Mouse (Mus musculus): ENCODE data around the gene Zfp385b. TPM values are rescaled to one million over a fixed set of nuclear protein-coding genes. Genes with fewer than 3 reads are reported as not detected.

Zfp385b gene
- polyA plus RNA-seq, 1 experiment from 2014 or later: 5.6 TPM

- H3K36me3 ChIP-seq (ENCODE audit: insufficient read depth): no peaks in the 10 kb centered on the region
- no peak overlapping the region for H3K9ac ChIP-seq
- DNase-seq (no peak), ATAC-seq (ENCODE audit: insufficient read depth) (no peak)
- no peaks in the 10 kb centered on the region for H3K27me3 ChIP-seq (ENCODE audit: insufficient read depth, low read length)
- no peak overlapping the region for H3K27ac ChIP-seq (ENCODE audit: low read depth)
- no peak overlapping the region for H3K4me2 ChIP-seq
- no peaks in the 10 kb centered on the region for H3K4me1 ChIP-seq (ENCODE audit: insufficient read depth)
- WGBS: 55% methylated on average over 15 of the region's 15 CpGs
- no peak for TF ChIP-seq CTCF (IDR thresholded peaks at IDR 0.05; ENCODE audit: low read depth)
- H3K9me3 ChIP-seq (ENCODE audit: low read depth, low read length): no peaks in the 10 kb centered on the region
- H3K4me3 ChIP-seq (ENCODE audit: low read depth, low read length): no peak overlapping the region
Measured at GRCm38 (mm10) chr2:77567528-77568435, 251.7 kb downstream of the Zfp385b start.

GRCm38 (mm10) chr2:77563706-77564105, 255.7 kb downstream of the Zfp385b start:
- H3K9ac ChIP-seq: no peak overlapping the region
- no peak for DNase-seq
- ATAC-seq (ENCODE audit: insufficient read depth): no peak
- no peak overlapping the region for H3K4me2 ChIP-seq
- H3K4me1 ChIP-seq (ENCODE audit: insufficient read depth): no peaks in the 10 kb centered on the region
- no peak overlapping the region for H3K4me3 ChIP-seq (ENCODE audit: low read depth, low read length)
- H3K9me3 ChIP-seq (ENCODE audit: low read depth, low read length): no peaks in the 10 kb centered on the region
- TF ChIP-seq CTCF (IDR thresholded peaks at IDR 0.05; ENCODE audit: low read depth): no peak
- H3K27me3 ChIP-seq (ENCODE audit: insufficient read depth, low read length): no peaks in the 10 kb centered on the region
- no peak overlapping the region for H3K27ac ChIP-seq (ENCODE audit: low read depth)
- 52% methylated on average over 1 of the region's 1 CpGs for WGBS
- no peaks in the 10 kb centered on the region for H3K36me3 ChIP-seq (ENCODE audit: insufficient read depth)

GRCm38 (mm10) chr2:77561941-77562340, 257.5 kb downstream of the Zfp385b start:
- no peak for ATAC-seq (ENCODE audit: insufficient read depth)
- WGBS: 91% methylated on average over 5 of the region's 5 CpGs
- no peak overlapping the region for H3K27ac ChIP-seq (ENCODE audit: low read depth)

GRCm38 (mm10) chr2:77556938-77557337, 262.5 kb downstream of the Zfp385b start:
- H3K27ac ChIP-seq (ENCODE audit: low read depth): no peak overlapping the region
- H3K36me3 ChIP-seq (ENCODE audit: insufficient read depth): no peaks in the 10 kb centered on the region
- H3K4me2 ChIP-seq: no peak overlapping the region
- H3K9me3 ChIP-seq (ENCODE audit: low read depth, low read length): no peaks in the 10 kb centered on the region
- H3K4me3 ChIP-seq (ENCODE audit: low read depth, low read length): no peak overlapping the region
- DNase-seq: no peak
- H3K4me1 ChIP-seq (ENCODE audit: insufficient read depth): no peaks in the 10 kb centered on the region; the same call in 1 of the 2 replicates
- ATAC-seq (ENCODE audit: insufficient read depth): no peak
- no peaks in the 10 kb centered on the region for H3K27me3 ChIP-seq (ENCODE audit: insufficient read depth, low read length)
- no peak overlapping the region for H3K9ac ChIP-seq
- WGBS: 65% methylated on average over 4 of the region's 4 CpGs
- TF ChIP-seq CTCF (IDR thresholded peaks at IDR 0.05; ENCODE audit: low read depth): no peak

More at GRCm38 (mm10) chr2:77561941-77562340, 257.5 kb downstream of the Zfp385b start:
- H3K36me3 ChIP-seq (ENCODE audit: insufficient read depth): no peaks in the 10 kb centered on the region
- DNase-seq: no peak
- no peaks in the 10 kb centered on the region for H3K27me3 ChIP-seq (ENCODE audit: insufficient read depth, low read length)
- no peaks in the 10 kb centered on the region for H3K9me3 ChIP-seq (ENCODE audit: low read depth, low read length)
- no peak for TF ChIP-seq CTCF (IDR thresholded peaks at IDR 0.05; ENCODE audit: low read depth)
- no peak overlapping the region for H3K4me3 ChIP-seq (ENCODE audit: low read depth, low read length)
- H3K4me1 ChIP-seq (ENCODE audit: insufficient read depth): no peaks in the 10 kb centered on the region; the same call in 1 of the 2 replicates
- no peak overlapping the region for H3K4me2 ChIP-seq
- no peak overlapping the region for H3K9ac ChIP-seq

GRCm38 (mm10) chr2:77555980-77556379, 263.5 kb downstream of the Zfp385b start:
- Histone ChIP-seq H3K9me3 (ENCODE audit: low read depth, low read length) (no peaks in the 10 kb centered on the region), H3K27ac (ENCODE audit: low read depth) (no peak overlapping the region), H3K4me3 (ENCODE audit: low read depth, low read length) (no peak overlapping the region), H3K36me3 (ENCODE audit: insufficient read depth) (no peaks in the 10 kb centered on the region), H3K4me2 (no peak overlapping the region), H3K9ac (no peak overlapping the region), H3K4me1 (ENCODE audit: insufficient read depth) (no peaks in the 10 kb centered on the region; the same call in 1 of the 2 replicates), H3K27me3 (ENCODE audit: insufficient read depth, low read length) (no peaks in the 10 kb centered on the region)
- no peak for TF ChIP-seq CTCF (IDR thresholded peaks at IDR 0.05; ENCODE audit: low read depth)
- WGBS: 69% methylated on average over 7 of the region's 7 CpGs
- DNase-seq: no peak
- ATAC-seq (ENCODE audit: insufficient read depth): no peak

DNA sequence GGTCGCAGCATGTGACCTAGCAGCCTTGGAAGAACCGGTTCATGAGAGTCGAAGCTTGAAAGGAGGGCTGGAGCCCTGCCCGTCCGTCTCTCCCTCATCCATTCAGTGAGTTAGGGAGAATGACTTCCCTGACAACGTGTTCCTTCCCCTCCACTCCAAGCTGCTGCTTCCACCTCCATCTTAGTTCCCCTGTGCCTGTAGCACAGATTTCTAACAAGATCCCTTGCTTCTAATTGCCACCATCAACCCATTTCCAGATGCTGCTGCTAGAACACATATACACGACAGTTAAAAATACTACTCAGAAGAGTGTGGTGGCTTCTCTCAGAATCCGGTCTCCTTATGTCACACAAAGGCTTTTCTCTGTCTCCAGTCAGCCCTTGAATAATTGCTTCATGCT, 266.8 kb downstream of the Zfp385b start:
- ATAC-seq (ENCODE audit: insufficient read depth) (no peak), DNase-seq (no peak)
- Histone ChIP-seq H3K4me3 (ENCODE audit: low read depth, low read length) (no peak overlapping the region), H3K27me3 (ENCODE audit: insufficient read depth, low read length) (no peaks in the 10 kb centered on the region), H3K27ac (ENCODE audit: low read depth) (no peak overlapping the region), H3K9me3 (ENCODE audit: low read depth, low read length) (no peaks in the 10 kb centered on the region), H3K4me1 (ENCODE audit: insufficient read depth) (no peaks in the 10 kb centered on the region; the same call in 1 of the 2 replicates), H3K36me3 (ENCODE audit: insufficient read depth) (no peaks in the 10 kb centered on the region), H3K4me2 (no peak overlapping the region), H3K9ac (no peak overlapping the region)
- WGBS: 31% methylated on average over 8 of the region's 8 CpGs
- no peak for TF ChIP-seq CTCF (IDR thresholded peaks at IDR 0.05; ENCODE audit: low read depth)

DNA sequence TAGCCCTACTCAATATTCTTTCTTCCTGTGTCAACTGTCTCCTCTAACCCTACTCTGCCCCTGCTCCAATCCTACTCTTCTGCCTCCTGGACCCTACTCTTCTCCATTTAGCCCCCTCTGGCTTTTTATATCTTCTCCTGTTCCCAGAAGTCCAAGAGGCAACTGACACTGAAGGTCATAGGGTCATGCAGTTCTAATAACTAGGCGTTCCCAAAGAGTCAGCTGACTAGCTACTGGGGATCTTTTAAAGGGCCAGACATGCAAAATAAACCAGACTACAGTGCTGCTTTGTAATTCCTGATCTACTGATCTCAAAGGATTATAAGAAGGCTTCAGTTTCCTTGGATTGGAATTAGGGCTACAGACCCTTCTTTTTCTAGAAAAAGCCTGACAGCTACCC, 276.1 kb downstream of the Zfp385b start:
- H3K27me3 ChIP-seq (ENCODE audit: insufficient read depth, low read length): no peaks in the 10 kb centered on the region
- ATAC-seq (ENCODE audit: insufficient read depth): no peak
- no peak for DNase-seq
- H3K4me3 ChIP-seq (ENCODE audit: low read depth, low read length): no peak overlapping the region
- H3K4me2 ChIP-seq: no peak overlapping the region
- H3K4me1 ChIP-seq (ENCODE audit: insufficient read depth): peaks cover 5% of the 10 kb centered on the region; the same call in 1 of the 2 replicates
- no peaks in the 10 kb centered on the region for H3K36me3 ChIP-seq (ENCODE audit: insufficient read depth)
- H3K9me3 ChIP-seq (ENCODE audit: low read depth, low read length): no peaks in the 10 kb centered on the region
- no peak for TF ChIP-seq CTCF (IDR thresholded peaks at IDR 0.05; ENCODE audit: low read depth)
- WGBS: 22% methylated on average over 1 of the region's 1 CpGs
- H3K9ac ChIP-seq: no peak overlapping the region
- peak overlapping the region; percentile 67 for H3K27ac ChIP-seq (ENCODE audit: low read depth)
